Mouse (Mus musculus): ENCODE results near the gene Rps6ka5.

Rps6ka5 gene

DNA sequence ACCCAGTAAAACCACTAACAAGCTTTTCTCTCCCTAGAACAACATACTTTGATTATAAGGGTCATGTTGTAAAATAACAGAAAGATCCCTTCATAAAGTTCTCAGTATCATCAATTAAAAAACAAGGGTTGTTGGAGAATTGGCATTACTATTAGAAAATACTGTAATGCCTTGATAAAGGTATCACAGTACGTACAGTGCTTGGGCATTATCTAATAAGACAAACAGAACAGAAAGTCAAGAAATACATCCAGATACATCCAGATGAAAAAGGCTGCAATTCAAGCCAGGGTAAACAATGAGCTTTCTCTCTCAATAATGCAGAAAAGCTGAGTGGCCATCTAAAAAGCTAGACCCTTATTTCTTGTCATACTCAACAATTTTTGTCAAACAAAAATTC, 84.8 kb downstream of the Rps6ka5 start:
- DNase-seq = no peak

DNA sequence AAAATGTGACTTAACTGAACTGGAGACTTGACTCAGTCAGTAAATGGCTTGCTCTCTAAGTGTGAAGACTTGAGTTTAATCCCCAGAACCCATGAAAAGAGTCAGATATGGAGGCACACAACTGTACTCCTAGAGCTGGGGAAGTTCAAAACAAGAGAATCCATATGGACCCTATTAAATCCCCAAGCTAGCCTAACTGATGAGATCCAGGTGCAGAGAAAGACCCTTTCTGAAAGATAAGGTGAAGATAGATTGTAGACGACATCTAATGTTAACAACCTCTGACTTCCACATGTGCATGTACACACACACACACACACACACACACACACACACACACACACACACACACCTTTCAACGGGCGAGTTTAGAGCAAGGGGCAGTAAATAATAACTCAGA, 86.1 kb downstream of the Rps6ka5 start:
- DNase-seq = no peak

DNA sequence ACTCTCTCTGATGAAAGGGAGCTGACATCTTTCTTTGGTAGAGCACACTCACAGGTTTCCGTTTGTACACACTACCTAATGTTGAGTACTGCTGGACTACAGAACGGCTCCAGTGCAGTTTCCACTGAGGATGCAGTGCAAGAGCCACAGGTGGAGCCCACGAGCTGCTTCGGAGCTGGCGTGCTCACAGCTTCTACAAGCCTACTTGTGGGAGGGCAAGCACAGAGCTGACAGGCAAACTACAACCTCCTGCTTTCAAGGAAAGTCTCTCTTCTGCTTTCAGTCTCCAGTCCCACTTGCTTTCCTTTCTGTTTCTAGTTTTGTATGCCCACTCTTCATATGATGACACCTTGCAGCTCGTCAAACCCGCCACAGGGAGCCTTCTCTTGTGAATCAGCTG, 87.1 kb downstream of the Rps6ka5 start:
- DNase-seq = peak; percentile 35 to 41

DNA sequence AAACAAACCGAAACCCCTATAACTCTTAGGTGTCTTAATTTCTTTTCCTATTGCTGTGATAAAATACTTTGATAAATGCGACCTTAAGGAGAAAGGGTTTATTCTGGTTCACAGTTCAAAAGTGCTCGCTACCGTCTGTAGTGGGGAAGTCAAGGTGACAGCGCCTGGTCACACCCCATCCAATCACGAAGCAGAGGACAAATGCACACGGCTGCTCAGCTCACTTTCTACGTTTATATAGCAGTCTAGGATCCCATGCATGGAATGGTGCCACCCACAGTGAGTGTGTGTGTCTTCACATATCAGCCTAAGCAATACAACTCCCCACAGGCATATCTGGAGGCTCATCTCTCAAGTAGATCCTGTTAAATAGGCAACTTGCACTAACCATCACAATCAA, 88.9 kb downstream of the Rps6ka5 start:
- no peak for DNase-seq

DNA sequence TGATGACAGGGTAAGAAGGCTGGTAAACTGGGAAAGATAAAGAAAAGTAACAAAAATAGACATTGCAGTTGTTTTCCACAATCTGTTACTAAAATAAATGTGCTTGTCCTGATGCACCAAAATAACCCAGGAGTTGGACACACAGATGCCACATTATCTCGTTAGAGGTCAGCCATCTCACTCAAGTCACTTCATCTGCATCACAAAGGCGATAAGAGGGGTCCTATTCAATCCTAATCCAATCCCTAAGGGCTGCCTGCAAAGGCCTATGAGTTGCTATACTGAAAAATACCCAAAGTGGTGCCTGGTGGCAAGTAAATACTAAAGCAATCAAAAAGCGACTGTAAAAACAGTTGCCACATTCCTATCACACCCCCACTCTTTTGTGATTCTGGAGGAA, 90.0 kb downstream of the Rps6ka5 start:
- no peak for DNase-seq

GRCm38 (mm10) chr12:100636299-100636633, 90.5 kb downstream of the Rps6ka5 start:
- no peak for DNase-seq

- no peak for DNase-seq
Observed at GRCm38 (mm10) chr12:100635601-100636298, 91.0 kb downstream of the Rps6ka5 start.

- DNase-seq = peak; percentile 26 to 30
Observed at GRCm38 (mm10) chr12:100633231-100633630, 93.6 kb downstream of the Rps6ka5 start.

DNA sequence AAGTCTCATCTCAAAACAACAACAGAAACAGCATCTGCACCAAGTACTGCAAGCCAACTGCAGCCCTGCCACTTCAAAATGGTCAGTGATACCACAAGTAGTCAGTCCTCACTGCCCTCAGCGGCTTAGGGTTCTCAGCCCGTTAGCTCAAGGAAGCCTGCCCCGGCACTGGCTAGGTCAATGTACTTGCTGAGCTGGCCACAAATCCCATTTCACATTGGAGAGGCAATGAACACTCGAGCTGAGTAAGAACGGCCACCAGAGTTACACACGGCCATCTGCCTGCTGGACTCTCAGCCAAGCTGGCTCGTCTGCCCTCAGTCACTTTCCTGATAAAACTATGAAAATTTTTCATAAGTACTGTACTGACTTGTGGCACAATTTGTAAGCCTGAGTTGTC, 95.5 kb downstream of the Rps6ka5 start:
- DNase-seq = peak; percentile 66 to 78

DNA sequence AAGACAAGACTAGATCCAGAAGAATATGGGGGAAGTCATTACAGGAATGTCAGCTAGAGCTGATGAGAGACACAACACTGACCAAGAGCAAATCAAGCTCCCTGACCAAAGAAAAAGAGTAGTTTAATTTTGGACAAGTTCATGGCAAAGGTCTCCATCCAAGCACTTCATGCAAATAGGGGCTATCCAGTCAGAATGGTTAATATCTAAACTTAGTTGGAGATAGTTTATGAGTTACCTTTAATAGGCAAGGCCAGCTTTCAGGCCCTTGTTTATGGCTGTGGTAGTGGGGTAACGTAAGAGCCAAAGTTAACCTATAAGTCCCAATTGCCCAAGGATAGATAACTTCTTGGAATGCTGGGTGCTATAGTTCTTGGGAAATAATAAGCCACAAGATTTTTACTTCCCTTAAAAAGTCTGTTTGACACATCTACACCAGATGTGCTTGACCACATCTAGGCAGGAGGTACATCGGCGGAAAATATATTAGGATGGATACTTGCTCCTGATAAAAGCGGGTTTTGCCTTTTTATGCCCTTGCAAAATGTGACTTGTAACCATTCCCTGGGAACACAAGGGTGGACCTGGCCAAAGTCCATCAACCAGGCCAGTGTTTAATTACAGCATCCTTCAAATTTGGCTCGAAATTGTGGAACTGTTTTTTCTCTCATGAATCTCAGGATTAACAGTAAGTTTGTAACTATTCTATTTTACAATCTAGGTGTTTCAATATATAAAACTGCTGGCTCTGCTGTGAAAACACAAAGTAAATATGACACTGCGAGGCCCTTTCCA, 97.5 kb downstream of the Rps6ka5 start:
- DNase-seq = peak; percentile 59 to 63

GRCm38 (mm10) chr12:100626991-100627677, 99.6 kb downstream of the Rps6ka5 start:
- no peak for DNase-seq

DNA sequence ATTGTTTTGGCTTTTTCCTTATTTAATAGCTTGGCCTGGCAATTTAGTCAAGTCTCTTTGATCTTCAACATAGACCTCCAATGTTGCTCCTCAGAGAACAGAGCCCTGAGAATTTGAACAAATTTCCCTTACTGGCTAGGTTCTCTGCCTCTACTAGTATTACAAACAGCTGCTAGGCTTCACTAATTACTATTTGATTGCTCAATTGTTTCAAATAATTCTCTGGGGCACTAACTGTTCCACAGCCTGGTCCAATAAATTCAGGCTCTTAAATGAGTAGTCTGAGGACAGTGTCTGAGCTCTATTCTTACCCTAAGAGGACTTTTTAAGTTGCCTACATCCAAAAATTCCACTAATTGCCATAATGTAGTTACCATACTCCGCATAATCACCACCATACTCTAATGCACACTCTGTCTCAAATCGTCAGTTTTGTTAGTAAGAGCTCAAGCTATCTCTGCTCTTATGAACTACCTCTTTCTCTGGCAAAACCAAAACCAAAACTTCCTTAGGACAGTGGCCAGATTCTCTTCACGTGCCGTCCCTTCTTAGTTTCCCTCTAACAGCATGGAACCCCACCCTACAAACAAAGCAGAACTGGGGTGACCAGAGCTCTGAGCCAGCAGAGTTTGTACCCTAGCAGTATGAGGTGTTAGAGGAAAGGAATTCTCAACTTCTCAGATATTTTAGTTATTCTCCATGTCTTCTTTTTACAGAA, 100.4 kb downstream of the Rps6ka5 start:
- DNase-seq = no peak

- no peak for DNase-seq
Observed at GRCm38 (mm10) chr12:100624854-100625447, 101.8 kb downstream of the Rps6ka5 start.

DNA sequence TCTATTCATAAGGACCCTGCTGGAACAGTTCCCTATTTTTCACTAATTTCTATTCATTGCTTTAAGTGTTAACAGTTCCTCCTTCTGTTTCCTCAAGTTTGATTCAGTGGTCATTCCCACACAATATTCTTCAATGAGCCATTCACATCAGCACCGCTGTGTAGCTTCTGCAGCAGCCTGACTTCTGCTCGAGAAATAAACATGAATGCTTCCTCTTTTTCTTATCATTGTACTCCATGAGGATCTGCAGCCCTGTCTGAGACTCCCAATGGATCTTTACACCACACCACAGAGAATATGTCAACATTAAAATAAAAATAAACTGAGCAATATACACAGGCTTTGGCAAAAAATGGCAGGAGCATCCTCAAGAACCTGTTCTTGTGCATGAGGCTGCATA, 111.5 kb downstream of the Rps6ka5 start:
- DNase-seq = no peak

DNA sequence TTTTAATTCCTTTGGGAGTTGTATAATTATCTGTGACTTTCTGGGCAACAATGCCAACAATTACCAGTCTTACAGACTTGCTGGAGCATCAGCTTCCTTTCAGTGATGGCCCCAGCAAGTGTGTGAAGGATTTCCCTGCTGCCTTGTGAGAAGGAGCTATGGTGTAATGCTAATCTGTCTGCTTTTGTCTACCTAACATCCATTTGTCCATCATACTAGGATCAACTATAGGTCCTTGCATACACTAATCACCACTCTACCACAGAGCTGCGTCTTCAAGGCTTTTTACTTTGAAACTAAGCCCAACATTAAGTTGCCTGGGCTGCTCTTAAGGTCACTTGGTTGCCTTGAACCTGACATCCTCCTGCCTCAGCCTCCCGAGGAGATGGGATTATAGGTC, 112.9 kb downstream of the Rps6ka5 start:
- no peak for DNase-seq

GRCm38 (mm10) chr12:100613192-100613700, 113.5 kb downstream of the Rps6ka5 start:
- DNase-seq = no peak

DNA sequence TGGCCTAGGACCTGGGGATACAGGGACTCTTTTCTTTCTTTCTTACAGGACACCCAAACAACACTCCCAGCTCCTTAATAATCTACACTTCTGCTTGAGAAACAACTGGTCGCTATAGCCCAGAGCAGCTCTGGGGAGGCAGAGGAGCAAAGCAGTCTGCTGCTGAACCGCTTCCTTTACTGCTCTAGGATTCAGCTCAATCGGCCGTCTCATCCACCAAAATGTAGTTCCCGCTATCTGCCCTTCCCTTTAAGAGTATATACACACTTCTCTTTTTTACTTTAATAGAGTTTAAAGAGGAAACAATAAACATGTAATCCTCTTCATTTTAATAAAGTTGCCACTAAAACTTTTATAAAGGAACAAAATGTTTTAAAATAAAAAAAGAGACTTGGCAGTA, 117.0 kb downstream of the Rps6ka5 start:
- no peak for DNase-seq

DNA sequence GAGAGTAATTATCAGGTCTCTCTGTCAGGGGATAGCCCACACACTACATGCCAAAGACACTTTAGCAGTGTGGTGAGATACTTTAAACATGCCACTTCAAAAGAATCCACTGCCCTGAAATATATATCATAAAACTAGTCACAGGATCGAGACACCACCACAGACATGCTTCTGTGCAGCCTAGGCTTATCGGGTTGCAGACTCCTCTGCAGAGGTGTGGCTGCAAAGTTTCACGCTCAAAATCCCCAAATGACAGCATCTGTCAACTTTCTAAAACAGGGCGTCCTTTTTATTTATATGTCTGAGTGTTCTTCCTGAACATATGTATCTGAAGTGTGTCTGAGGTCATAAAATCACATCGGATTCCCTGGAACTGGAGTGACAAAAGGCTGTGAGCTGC, 117.7 kb downstream of the Rps6ka5 start:
- DNase-seq = no peak

- peak; percentile 20 to 22 for DNase-seq
Observed at GRCm38 (mm10) chr12:100606733-100607132, 120.0 kb downstream of the Rps6ka5 start.

DNA sequence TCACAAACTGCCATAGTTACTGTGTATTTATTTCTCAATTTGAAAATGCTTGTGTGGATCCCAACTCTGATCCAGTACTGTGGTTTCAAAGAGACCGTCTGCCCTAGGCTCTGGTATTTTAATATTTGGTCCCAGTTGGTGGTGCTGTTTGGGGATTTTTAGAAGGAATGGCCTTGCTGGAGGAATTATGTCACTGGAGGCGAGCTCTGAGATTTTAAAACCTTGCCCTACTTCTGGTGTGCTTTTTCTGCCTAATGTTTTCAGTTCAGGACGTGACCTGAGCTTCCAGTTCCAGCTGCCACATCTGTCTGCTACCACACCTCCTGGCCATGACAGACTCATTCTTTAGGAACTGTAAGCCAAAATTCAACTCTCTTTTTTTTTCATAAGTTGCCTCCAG, 121.2 kb downstream of the Rps6ka5 start:
- no peak for DNase-seq

GRCm38 (mm10) chr12:100604540-100604939, 122.2 kb downstream of the Rps6ka5 start:
- DNase-seq = peak; percentile 51 to 57

DNA sequence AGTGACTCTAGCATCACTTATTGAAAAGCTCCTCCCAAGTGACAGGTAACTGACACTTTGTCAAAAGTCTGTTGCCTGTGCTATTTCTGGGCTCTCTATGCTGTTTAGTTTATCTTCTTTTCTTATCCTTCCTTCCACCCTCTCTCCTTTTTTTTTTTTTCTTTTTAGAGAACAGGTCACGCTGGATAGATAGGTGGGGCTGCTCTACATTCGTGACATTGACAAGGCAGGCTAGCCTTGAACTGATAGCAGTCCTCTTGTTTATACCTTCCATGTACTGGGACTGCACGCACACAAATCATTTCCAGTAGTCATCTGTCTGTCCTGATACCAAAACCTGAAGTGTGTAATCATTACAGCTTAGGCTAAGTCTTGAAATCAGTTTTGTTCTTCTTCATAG, 132.1 kb downstream of the Rps6ka5 start:
- DNase-seq = no peak

DNA sequence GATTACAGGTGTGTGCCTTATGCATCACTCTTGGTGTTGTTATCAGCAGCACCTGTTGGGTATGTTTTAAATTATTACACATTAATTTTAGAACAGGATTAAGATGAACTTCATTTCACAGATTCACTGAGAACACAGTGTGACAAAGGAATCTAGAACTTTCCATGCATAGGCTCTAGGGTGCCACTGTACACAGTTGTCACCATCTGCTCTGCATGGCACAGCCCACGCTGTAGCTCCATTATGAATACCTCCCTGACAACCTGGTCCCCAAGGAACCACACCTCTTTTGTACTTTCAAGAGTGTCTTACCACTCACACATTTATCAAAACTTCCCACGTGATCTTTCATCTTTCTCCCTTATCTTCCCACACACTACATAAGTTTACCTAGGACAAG, 140.2 kb downstream of the Rps6ka5 start:
- DNase-seq = no peak
